Mouse (Mus musculus) CH12F3 (cell line): Measurements from ENCODE around the gene Inpp5a.

ENCODE experiments used
- in situ Hi-C: fragments of 300-500 bp; cut with MboI; formaldehyde crosslinking; loops from 2 replicates; pipeline ENCODE4 v1.14.3; 2020; ENCODE audit warnings: low sequenced_read_pairs

The Inpp5a gene

DNA sequence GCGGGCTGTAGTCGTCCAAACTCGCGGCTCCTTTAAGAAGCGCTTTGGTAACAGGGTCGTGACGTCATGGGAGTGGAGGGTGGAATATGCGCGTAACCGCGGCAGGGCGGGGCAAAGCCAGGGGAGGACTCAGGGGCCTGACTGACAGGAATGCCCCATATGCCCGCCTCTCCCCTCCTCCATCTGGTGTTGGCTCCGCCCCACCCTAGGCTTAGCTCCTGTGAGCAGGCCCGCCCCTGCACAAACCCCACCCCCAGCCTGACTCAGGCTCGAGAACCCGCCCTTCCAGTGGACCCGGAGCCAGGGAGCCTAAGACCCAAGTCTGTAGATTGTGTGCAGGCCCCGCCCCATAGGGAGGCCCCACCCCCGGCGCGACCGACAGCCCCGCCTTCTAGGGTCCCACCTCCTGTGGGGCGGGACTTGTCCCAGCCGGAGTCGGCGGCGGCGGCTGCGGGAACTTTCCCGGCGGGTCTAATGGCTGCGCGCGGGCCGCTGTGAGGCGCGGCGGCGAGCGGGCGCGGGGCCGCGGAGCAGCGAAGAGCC is at the start of gene Inpp5a:
Inpp5a (plus strand) TSS at position 440 of the 543 bp plus-strand sequence.
- in situ Hi-C loops = no loop called here

DNA sequence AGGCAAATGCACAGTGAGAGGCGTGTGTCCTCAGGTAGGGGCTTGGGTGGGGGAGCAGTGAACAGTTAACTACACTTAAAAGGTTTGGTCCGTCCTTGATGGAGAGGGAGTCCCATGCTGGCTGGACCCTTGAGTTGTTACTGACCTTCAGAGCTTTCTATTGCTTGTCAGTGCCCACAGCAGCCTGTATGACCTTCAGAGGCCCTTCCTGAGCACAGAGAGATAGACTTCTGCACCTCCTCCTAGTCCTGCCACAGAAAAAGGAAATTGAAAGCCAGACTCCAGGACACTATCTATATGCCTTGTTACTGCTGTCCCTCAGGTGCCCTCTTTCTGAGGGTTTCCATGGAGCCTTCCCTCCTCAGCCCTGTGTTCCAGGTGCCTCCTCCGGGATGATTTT is 49.7 kb upstream of the Inpp5a start:
- in situ Hi-C loops = no loop called here

DNA sequence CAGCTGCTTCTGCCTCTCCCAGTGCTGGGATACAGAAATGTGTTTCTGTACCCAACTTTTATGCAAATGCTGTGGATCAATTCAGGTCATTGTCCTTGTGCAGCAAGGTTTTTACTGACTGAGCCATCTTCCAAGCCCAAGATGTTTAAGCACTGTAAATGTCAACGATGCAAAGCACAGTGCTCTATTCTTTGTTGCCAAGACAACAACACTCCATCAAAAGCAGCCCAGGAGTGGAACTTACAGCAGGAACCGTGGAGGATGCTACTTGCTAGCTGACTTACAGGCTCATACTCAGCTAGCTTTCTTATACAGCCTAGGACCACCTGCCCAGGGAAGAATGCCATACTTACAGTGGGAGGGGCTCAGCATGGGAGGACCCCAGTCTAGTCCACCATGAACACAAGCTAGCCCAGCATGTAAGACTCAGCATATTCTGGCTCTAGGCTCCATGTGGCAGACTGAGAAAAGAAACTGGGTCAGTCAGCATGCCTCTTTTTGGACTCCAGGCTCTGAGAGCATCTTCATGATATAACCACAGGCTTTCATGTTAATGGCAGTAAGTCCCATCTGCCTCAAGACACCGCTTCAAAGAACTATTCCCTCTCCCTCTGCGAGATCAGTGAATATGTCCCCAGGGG is 47.8 kb upstream of the Inpp5a start:
- in situ Hi-C loops = no loop called here

DNA sequence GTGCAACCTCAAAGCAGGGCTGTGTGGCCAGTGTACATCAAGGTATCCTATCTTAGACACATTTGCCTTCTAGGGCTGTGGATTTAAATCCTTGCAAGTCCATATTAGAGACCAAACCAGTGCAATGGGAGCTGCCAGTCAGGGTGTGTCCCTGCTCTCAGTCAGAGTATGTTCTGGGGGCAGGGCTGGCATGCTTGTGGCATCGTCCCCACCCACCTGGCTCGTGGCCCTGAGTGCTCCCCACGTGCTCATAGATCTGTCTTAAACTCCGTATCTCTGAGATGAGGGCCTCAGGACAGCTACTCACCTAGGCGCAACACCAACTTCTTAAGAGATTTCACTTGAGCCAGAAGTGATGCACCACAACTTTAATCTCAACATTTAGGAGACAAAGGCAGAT is 46.1 kb upstream of the Inpp5a start:
- in situ Hi-C loops = no loop called here

DNA sequence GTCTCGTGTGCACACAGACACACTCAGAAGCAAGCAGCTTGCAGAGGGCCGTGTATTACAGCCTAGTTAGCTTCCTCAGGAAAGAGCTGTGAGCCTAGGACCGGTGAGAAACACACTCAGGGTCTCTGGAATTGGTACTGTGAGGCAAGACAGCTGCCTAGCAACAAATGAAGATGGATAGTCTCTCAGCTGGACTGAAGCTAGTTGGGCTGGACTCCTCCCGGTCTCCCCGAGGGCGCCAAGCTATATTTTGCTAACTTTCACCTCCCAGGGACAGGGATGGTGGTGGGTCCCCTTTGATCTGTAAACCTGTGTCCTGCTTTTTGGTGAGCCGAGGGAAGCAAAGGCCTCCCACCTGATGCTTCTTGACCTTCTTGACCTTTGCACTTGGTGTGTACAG is 41.9 kb upstream of the Inpp5a start:
- in situ Hi-C loops = no loop called here

GRCm38 (mm10) chr7:139350606-139351005 is 38.3 kb upstream of the Inpp5a start:
- in situ Hi-C loops = no loop called here

GRCm38 (mm10) chr7:139354370-139355139 is 34.4 kb upstream of the Inpp5a start:
- in situ Hi-C loops = no loop called here

DNA sequence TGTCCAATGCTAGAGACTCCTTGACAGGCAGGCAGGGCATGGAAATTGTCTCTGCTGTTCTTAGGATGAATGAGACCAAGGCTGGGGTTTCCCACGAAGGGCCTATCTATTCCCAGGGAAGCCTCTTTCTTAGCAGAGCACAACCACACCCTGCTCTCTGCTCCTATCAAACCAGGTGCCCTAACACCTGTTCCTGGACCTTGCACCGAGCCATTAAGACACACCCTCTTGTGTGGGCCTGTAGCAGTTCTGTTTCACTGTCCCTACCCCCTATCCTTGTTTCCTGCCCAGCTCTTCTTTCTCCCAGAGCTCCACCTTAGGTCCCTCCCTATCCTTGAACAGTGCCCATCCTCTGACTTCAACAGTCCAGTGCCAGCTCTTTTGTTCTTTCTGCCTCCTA is 31.9 kb upstream of the Inpp5a start:
- in situ Hi-C loops = no loop called here

- in situ Hi-C loops = no loop called here
Observed at GRCm38 (mm10) chr7:139359906-139360305, 29.0 kb upstream of the Inpp5a start.

DNA sequence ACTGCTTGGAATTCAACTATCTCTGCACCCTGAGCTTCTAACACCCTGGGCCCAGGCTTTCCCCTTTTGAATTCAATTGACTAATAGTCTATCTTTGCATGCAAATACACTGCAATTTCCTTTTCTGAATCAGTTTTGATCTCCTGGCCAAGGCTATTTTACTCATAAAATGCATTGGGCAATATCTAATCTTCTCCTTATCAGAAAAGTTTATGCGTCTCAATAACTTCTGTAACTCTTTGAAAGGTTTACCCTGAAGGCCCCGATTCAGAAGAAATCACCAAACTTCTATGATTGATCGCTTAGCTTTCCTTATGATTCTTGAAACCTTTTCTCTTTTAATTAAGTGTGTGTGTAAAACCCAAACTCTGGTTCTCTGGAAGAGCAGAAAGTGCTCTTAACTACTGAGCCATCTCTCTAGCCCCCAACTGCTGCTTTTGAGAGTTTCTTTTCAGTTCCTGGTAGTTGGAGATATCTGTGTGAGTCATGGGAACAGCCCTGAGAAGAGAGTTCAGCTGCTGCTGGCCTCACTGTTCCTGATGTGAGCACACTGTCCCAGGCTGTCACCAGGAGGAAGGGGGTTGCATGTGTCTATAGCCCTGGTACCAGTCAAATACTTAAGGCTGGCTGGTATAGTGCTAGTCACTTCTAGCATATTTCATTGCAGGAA is 27.9 kb upstream of the Inpp5a start:
- in situ Hi-C loops = no loop called here

DNA sequence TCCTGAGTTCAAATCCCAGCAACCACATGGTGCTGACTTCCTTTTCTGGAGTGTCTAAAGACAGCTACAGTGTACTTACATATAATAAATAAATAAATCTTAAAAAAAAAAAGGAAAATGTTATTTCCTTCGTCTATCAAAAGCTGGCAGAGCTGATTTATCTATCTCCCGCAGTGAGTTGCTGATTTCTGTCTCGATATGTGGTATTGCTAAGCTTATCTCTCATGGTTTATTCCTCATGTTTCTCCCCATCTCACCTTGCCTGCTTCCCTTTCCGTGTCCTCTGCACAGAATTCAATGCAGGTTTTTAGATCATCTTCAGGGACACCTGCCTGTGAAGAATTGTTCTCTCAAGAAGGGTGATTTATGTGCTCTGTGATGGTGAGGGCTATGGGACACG is 27.1 kb upstream of the Inpp5a start:
- in situ Hi-C loops = no loop called here

DNA sequence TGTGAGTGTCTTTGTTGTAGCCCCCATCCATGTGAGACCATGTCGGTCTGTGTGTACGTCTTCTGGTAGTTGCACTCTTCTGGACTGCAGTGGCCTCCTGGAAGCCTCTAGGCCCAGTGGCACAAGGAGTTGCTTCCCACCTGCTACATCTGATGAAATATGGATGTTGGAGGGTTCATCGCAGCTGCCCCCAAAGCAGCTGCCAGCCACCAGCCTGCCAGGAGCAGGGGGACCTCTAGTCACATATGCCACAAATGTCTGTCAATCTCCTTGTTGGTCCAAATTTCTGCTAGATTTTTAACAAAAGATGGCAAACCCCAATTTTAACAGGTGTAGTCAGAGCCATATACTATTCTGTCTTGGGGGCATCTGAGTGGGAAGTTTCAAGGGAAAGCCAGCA is 26.4 kb upstream of the Inpp5a start:
- in situ Hi-C loops = no loop called here

GRCm38 (mm10) chr7:139363281-139364004 is 25.5 kb upstream of the Inpp5a start:
- in situ Hi-C loops = no loop called here

GRCm38 (mm10) chr7:139364005-139364557 is 24.8 kb upstream of the Inpp5a start:
- in situ Hi-C loops = no loop called here

DNA sequence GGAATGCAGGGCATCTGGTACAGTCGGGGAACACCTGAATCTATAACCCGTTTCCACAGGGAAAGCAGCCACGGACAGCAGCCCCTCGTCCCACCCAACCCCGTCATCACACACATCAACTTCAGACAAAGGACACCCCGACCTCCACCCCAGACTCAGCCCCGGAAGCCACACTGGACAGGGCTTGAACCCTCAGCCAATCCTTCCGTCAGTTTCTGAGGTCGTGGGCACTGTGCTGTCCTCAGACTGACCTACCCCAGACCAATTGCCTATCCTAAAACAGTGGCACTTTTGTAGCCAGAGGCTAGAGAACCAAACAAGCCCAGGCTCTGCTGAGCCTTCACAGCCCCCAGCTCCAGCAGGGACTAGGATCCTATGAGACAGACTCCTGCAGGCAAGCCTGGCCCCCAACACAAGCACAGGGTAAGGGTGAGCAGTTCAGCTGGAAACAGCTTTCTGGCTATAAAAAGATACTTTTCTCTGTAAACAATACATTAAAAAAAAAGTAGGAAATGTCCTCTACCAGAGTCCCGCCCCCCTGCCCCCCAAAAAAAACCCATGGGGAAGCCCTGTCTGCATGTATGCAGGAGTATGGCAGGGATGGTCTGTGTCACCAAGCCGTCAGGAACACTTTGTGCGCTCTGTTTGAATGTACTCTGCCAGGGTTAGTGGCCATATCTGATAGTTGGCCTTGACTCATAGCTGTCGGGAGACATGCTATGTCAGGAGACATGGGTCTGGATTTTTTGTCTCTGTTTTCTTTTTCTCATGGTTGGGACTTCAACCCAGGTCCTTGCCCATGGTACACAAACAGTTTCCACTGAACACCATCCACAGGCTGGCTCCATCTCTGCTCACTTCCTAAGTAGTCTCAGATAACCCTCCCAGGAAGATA is 23.7 kb upstream of the Inpp5a start:
- in situ Hi-C loops = no loop called here

GRCm38 (mm10) chr7:139366131-139366530 is 22.8 kb upstream of the Inpp5a start:
- in situ Hi-C loops = no loop called here

DNA sequence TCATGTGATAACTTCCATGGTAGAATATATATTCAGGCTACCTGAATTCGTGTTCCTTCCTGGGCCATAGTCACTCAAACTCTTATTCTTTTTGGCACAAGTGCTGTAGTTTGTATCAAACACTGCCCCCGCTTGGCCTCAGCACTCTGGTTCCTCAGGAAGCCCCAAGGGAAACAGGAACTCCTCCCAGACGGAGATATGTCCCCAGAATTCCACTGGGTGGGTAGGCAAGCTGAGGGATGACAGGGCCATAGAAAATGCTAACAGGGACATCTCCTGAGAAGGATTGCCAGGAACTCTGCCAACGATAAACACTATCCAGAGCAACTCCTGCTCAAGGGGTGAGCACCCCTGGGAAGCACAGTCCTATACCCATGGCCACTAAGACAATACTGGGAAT is 22.4 kb upstream of the Inpp5a start:
- in situ Hi-C loops = no loop called here

DNA sequence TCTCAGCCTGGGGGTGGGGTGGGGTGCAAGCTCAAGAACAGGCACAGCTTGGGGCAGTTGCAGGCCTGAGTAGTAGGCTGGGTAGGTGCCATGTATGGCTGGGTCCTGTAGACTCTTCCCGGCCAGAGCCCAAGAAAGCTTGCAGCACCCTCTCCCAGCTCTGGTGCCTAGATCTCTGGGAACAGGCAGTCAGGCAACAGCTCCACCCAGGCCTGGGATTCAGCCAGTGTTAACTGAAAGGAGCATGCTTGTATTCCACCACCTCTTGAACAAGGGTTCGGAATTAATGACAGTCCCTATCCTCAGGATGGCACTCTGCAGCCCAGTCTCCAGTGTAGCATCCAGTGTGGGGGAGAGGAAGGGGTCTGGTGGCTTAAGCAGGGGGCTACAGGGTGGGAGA is 20.7 kb upstream of the Inpp5a start:
- in situ Hi-C loops = no loop called here

GRCm38 (mm10) chr7:139368722-139369380 is 20.1 kb upstream of the Inpp5a start:
- in situ Hi-C loops = no loop called here
